8 mouse cellular contexts compared by ENCODE assay signal in the genomic region with DNA sequence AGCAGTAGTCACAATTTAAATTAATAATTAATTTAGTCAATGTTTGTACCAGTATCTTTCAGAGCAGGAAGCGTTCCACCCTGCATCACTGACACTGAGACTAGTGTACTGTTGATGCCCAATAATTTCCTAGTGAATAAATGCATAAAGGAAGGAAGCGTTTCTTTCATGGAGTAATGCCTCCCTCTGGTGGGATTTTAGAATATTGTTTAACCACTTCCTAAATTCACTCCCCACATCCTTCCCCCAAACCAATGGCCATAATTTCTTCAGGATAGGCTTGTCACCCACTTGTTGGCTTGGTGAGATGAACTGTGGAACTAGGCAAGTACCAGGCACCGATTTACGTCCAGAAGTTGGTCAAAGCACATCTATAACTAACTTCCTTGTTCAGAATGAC. TPM values are rescaled to one million over a fixed set of nuclear protein-coding genes. Genes with fewer than 3 reads are reported as not detected.
DNase-seq lines count a peak whose midpoint lies in the region; ATAC-seq and TF ChIP-seq lines count a peak whose summit lies in the region.

No protein-coding gene starts in this region.

- no peak overlapping the region for H3K27ac ChIP-seq in forebrain, embryonic 11.5 days (ENCODE audit: low read depth, low read length)
- no peak overlapping the region for H3K27ac ChIP-seq in forebrain, embryonic 10.5 days
- no peak overlapping the region for H3K27ac ChIP-seq in kidney, embryonic 15.5 days
- no peak overlapping the region for H3K27ac ChIP-seq in lung, postnatal 0 days (ENCODE audit: low read length)

- H3K4me3 ChIP-seq in forebrain, embryonic 11.5 days (ENCODE audit: low read depth, low read length), result no peak overlapping the region
- H3K4me3 ChIP-seq in forebrain, embryonic 10.5 days, result no peak overlapping the region
- H3K4me3 ChIP-seq in kidney, embryonic 15.5 days (replicated peaks), result no peak overlapping the region
- H3K4me3 ChIP-seq in lung, postnatal 0 days (ENCODE audit: low read depth, low read length), result no peak overlapping the region

- H3K27me3 ChIP-seq in forebrain, embryonic 11.5 days (ENCODE audit: control insufficient read depth, insufficient read depth, low read length), result no peaks in the 10 kb centered on the region
- no peaks in the 10 kb centered on the region for H3K27me3 ChIP-seq in forebrain, embryonic 10.5 days (ENCODE audit: poor library complexity, severe bottlenecking)
- no peaks in the 10 kb centered on the region for H3K27me3 ChIP-seq in kidney, embryonic 15.5 days
- no peaks in the 10 kb centered on the region for H3K27me3 ChIP-seq in lung, postnatal 0 days (replicated peaks; ENCODE audit: insufficient read depth, low read length)

- no peak overlapping the region for H3K9ac ChIP-seq in forebrain, embryonic 11.5 days (ENCODE audit: low read length)
- no peak overlapping the region for H3K9ac ChIP-seq in kidney, embryonic 15.5 days
- H3K9ac ChIP-seq in lung, postnatal 0 days (replicated peaks; ENCODE audit: low read depth), result no peak overlapping the region

- ATAC-seq in forebrain, embryonic 11.5 days (replicated peaks; ENCODE audit: low FRiP score), result peak; percentile 47
- ATAC-seq in kidney, embryonic 15.5 days (replicated peaks; ENCODE audit: low FRiP score), result peak; percentile 46; the same call in 1 of the 2 replicates
- ATAC-seq in lung, postnatal 0 days, result peak; percentile 46

- TF ChIP-seq EP300 in lung, postnatal 0 days (IDR thresholded peaks at IDR 0.05), result no peak

- peaks cover 2% of the 10 kb centered on the region; the same call in 1 of the 2 replicates for H3K4me1 ChIP-seq in forebrain, embryonic 11.5 days (replicated peaks; ENCODE audit: control insufficient read depth, insufficient read depth, low read length)
- peaks cover 22% of the 10 kb centered on the region for H3K4me1 ChIP-seq in forebrain, embryonic 10.5 days
- peaks cover 17% of the 10 kb centered on the region for H3K4me1 ChIP-seq in kidney, embryonic 15.5 days
- peaks cover 7% of the 10 kb centered on the region; the same call in 1 of the 2 replicates for H3K4me1 ChIP-seq in lung, postnatal 0 days (ENCODE audit: insufficient read depth, low read depth, low read length)

- 71% methylated on average over 4 of the region's 4 CpGs for WGBS in forebrain, embryonic 11.5 days
- WGBS in forebrain, embryonic 10.5 days, result 69% methylated on average over 4 of the region's 4 CpGs
- 58% methylated on average over 4 of the region's 4 CpGs for WGBS in kidney, embryonic 15.5 days
- WGBS in lung, postnatal 0 days, result 49% methylated on average over 4 of the region's 4 CpGs

- no peak overlapping the region for H3K4me2 ChIP-seq in forebrain, embryonic 11.5 days (ENCODE audit: low read depth, low read length, severe bottlenecking)
- H3K4me2 ChIP-seq in kidney, embryonic 15.5 days, result peak overlapping the region; percentile 84; the same call in 1 of the 2 replicates
- no peak overlapping the region for H3K4me2 ChIP-seq in lung, postnatal 0 days (replicated peaks; ENCODE audit: low read depth, low read length)

- DNase-seq in forebrain, embryonic 11.5 days (ENCODE audit: low spot score), result no peak
- DNase-seq in forebrain, embryonic 10.5 days (ENCODE audit: extremely low spot score, low spot score), result no peak
- peak; percentile 6 to 23 for DNase-seq in CD8-positive naive resting alpha-beta T cell, adult 2 months (ENCODE audit: low read depth in 2 of 2, low spot score in 2 of 2)
- DNase-seq in cerebellum, adult 18-20 months, result peak; percentile 20 to 50
- DNase-seq in heart, adult 9 months (ENCODE audit: low spot score in 2 of 2), result peak; percentile 31 to 65
- DNase-seq in lung, postnatal 0 days (ENCODE audit: low spot score), result peak; percentile 88
- DNase-seq in retina, postnatal 1 day, result peak; percentile 80

- no peaks in the 10 kb centered on the region for H3K9me3 ChIP-seq in forebrain, embryonic 11.5 days (ENCODE audit: control insufficient read depth, low read length)
- H3K9me3 ChIP-seq in forebrain, embryonic 10.5 days, result no peaks in the 10 kb centered on the region
- H3K9me3 ChIP-seq in kidney, embryonic 15.5 days (replicated peaks), result no peaks in the 10 kb centered on the region
- no peaks in the 10 kb centered on the region for H3K9me3 ChIP-seq in lung, postnatal 0 days (ENCODE audit: low read length)

- TF ChIP-seq CTCF in lung, postnatal 0 days (IDR thresholded peaks at IDR 0.05), result peak; percentile 72

- H3K36me3 ChIP-seq in forebrain, embryonic 11.5 days (ENCODE audit: control insufficient read depth, insufficient read depth, low read length), result no peaks in the 10 kb centered on the region
- peaks cover 21% of the 10 kb centered on the region for H3K36me3 ChIP-seq in forebrain, embryonic 10.5 days (replicated peaks)
- H3K36me3 ChIP-seq in kidney, embryonic 15.5 days, result 0 out of 2 replicates have a peak, but pooled peaks cover 6% of the 10 kb centered on the region
- H3K36me3 ChIP-seq in lung, postnatal 0 days (ENCODE audit: insufficient read depth, low read length), result no peaks in the 10 kb centered on the region

RNA-seq across cellular contexts. Expression of gene Polq, which starts 1.2 kb away (rescaled TPM):
- 16.7 and 20.0 TPM in 2 replicates for polyA plus RNA-seq in forebrain, embryonic 11.5 days (2014; fragmentation: Nextera tagmentation; extraction: Ambion mirVana)
- 14.7 and 15.8 TPM in 2 replicates for polyA plus RNA-seq in forebrain, embryonic 10.5 days (2016; fragmentation: Nextera tagmentation; extraction: Ambion mirVana)
- polyA plus RNA-seq in kidney, embryonic 15.5 days (2015; fragmentation: Nextera tagmentation; extraction: Ambion mirVana), result 8.3 and 9.0 TPM in 2 replicates
- 0.38 and 0.58 TPM in 2 replicates for polyA plus RNA-seq in lung, postnatal 0 days (2015; fragmentation: Nextera tagmentation; extraction: Ambion mirVana)

RNA-seq across cellular contexts. Expression of gene Fbxo40, which starts 20.1 kb away (rescaled TPM):
- polyA plus RNA-seq in forebrain, embryonic 11.5 days (2014; fragmentation: Nextera tagmentation; extraction: Ambion mirVana), result 0.11 TPM in 1 of 2 replicates, not detected in the other
- 0.09 and 0.12 TPM in 2 replicates for polyA plus RNA-seq in forebrain, embryonic 10.5 days (2016; fragmentation: Nextera tagmentation; extraction: Ambion mirVana)
- 1.4 and 1.5 TPM in 2 replicates for polyA plus RNA-seq in kidney, embryonic 15.5 days (2015; fragmentation: Nextera tagmentation; extraction: Ambion mirVana)
- polyA plus RNA-seq in lung, postnatal 0 days (2015; fragmentation: Nextera tagmentation; extraction: Ambion mirVana), result 0.10 and 0.12 TPM in 2 replicates

Comparison
In these comparisons a context has a peak if more than half of its experiments do, and no peak if none do; other contexts are left out.
1. DNase-seq: peak in CD8-positive naive resting alpha-beta T cell, adult 2 months (2 of 2), cerebellum, adult 18-20 months (2 of 2), heart, adult 9 months (2 of 2), lung, postnatal 0 days (single experiment) and retina, postnatal 1 day (single experiment); none in forebrain, embryonic 11.5 days (single experiment) and forebrain, embryonic 10.5 days (single experiment).
2. Peak in every context shown above with its lines, with median percentiles within 50 percentile points of each other: ATAC-seq.